Mouse (Mus musculus): ENCODE data around the gene Srp9. TPM values are rescaled to one million over a fixed set of nuclear protein-coding genes. Genes with fewer than 3 reads are reported as not detected.
"Not testable (repeated sequence)": the region's sequence is repeated elsewhere in the genome, so short reads cannot be mapped to it uniquely, and the experiment has no call there.

The Srp9 gene
- polyA plus RNA-seq, 1 experiment from 2014 or later = 166 TPM

- no peak within 1 kb of the TSS for H3K4me3 ChIP-seq
- 91% methylated on average over 7 of the region's 7 CpGs for WGBS
- H3K27me3 ChIP-seq (replicated peaks; ENCODE audit: low read depth, poor library complexity, severe bottlenecking) = no peaks in the 10 kb centered on the region
- no peaks in the 10 kb centered on the region for H3K9me3 ChIP-seq
- H3K36me3 ChIP-seq (replicated peaks) = no peaks in the 10 kb centered on the region
- no peak for DNase-seq (ENCODE audit: low spot score)
- H3K4me1 ChIP-seq = no peaks in the 10 kb centered on the region
- H3K27ac ChIP-seq (replicated peaks) = no peak within 1 kb of the TSS
Observed at GRCm38 (mm10) chr1:182164386-182164785, 39.8 kb downstream of the Srp9 start, which contains the start of gene Vmn1r1. TSS of gene Vmn1r1 (minus strand) at chr1:182164486.

- not testable (repeated sequence) for H3K4me1 ChIP-seq; H3K9me3 ChIP-seq; H3K27ac ChIP-seq (replicated peaks); DNase-seq (ENCODE audit: low spot score); H3K4me3 ChIP-seq; H3K27me3 ChIP-seq (replicated peaks; ENCODE audit: low read depth, poor library complexity, severe bottlenecking); H3K36me3 ChIP-seq (replicated peaks)
- 89% methylated on average over 6 of the region's 6 CpGs for WGBS
Observed at GRCm38 (mm10) chr1:182170206-182170605, 45.7 kb downstream of the Srp9 start.

- WGBS = 93% methylated on average over 19 of the region's 19 CpGs
- DNase-seq (ENCODE audit: low spot score) = not testable (repeated sequence)
Observed at GRCm38 (mm10) chr1:182176985-182177384, 52.4 kb downstream of the Srp9 start.

DNA sequence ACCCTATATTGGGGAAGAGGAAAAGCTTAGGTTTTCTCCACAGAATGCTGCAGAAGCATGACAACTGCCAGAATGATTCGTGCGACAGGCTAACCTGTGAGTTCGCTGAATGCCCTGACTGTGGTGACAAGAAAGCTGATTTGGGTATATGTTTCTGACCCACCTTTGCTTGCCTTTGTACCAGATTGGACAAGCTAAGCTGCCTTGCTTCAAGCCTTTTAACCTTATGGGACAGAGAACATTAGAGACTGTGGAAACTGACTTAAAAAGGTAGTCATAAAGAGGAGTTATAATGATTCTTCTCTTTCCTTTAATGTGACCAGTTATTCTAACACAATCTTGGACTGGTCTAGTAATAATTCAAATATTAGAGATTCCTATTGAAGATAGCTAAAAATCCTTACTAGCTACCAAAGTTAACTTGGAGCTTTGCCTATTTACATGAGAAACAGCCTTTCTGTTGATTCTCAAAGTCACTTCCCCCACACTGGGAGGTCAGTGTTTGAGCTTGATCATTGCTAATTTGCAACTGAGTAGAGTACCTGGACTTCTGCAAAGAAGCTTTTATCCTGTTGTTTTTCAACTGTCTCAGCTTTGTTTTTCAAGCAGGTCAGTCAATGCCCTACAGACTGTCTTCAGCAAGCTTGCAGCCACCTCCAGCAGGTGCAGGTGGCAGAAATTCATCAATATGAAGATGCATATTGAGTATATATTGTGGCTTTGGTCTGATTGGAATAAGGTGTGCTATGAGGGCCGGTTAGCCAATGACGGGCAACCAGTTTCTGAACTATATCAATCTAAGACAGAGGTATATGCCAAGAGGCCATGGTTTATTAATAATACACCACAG is 57.1 kb downstream of the Srp9 start:
- no peak for DNase-seq (ENCODE audit: low spot score)
- 59% methylated on average over 5 of the region's 5 CpGs for WGBS
- Histone ChIP-seq H3K27me3 (replicated peaks; ENCODE audit: low read depth, poor library complexity, severe bottlenecking) (no peaks in the 10 kb centered on the region), H3K4me3 (no peak overlapping the region), H3K36me3 (replicated peaks) (no peaks in the 10 kb centered on the region), H3K9me3 (no peaks in the 10 kb centered on the region), H3K4me1 (no peaks in the 10 kb centered on the region), H3K27ac (replicated peaks) (no peak overlapping the region)

More at GRCm38 (mm10) chr1:182176985-182177384, 52.4 kb downstream of the Srp9 start:
- not testable (repeated sequence) for H3K9me3 ChIP-seq; H3K36me3 ChIP-seq (replicated peaks); H3K4me3 ChIP-seq; H3K27me3 ChIP-seq (replicated peaks; ENCODE audit: low read depth, poor library complexity, severe bottlenecking); H3K4me1 ChIP-seq; H3K27ac ChIP-seq (replicated peaks)

Other genes starting within 250 kb of the Srp9 start
- gene Enah, start 104.7 kb upstream of the Srp9 start, polyA plus RNA-seq (2016; fragmentation: Nextera tagmentation; extraction: Ambion mirVana) = 30.4 and 30.6 TPM in 2 replicates
- gene Vmn1r1, start 39.7 kb downstream of the Srp9 start, polyA plus RNA-seq (2016; fragmentation: Nextera tagmentation; extraction: Ambion mirVana) = not detected in 2 replicates
- gene Degs1, start 158.1 kb downstream of the Srp9 start, polyA plus RNA-seq (2016; fragmentation: Nextera tagmentation; extraction: Ambion mirVana) = 67.3 TPM in 2 replicates
- 21.3 and 21.4 TPM in 2 replicates for gene Fbxo28, start 216.9 kb downstream of the Srp9 start, polyA plus RNA-seq (2016; fragmentation: Nextera tagmentation; extraction: Ambion mirVana)